Mouse (Mus musculus): ENCODE measurements around the gene Ncoa5.

DNA sequence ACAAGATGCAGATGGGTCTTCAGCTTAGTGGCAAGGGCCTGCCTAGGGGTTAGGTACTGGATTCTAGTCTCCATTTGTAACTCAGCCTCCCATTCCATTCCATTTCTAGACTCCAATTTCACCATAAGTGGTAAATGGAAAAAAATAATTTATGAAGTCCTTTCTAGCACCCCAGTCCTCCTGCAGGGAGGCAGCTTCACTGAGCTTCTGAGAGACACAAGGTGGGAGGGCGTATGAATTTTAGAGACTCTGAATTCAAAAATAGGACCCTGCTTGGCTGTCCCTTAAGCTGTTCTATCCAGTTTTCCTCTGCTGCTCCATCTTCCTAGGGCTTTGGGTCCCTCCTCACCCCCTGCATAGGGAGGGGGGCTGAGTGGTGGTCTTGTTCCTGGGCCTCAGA lies 69.7 kb downstream of the Ncoa5 start:
- TF ChIP-seq CTCF (IDR thresholded peaks at IDR 0.05; ENCODE audit: insufficient read depth, low read depth, low read length) (no peak), POLR2A (IDR thresholded peaks at IDR 0.05; ENCODE audit: insufficient read depth, low read depth, low read length) (no peak)

Measured in olfactory bulb, adult 2 months (tissue).